Mouse (Mus musculus) MEL (cell line): ENCODE measurements at regions not wholly inside any gene's neighbourhood (a gene's known extent, or its start where the extent isn't known, plus 50 kb on each side); places are given as distances from the start of the nearest gene placed in this dataset.

Experiments used
- CHD2 ChIP-seq: IDR thresholded peaks from 2 replicates; pipeline ENCODE4 v1.6.1; 2011; ENCODE audit warnings: low read length, improper control_type of control experiment
- CTCF ChIP-seq, 3 experiments: IDR thresholded peaks in 2 of 3; conservative IDR thresholded peaks in 1 of 3; 2 replicates each; pipeline ENCODE4 v1.5.1; 2011 to 2012; ENCODE audit warnings: low read length in 3 of 3, low read depth in 2 of 3, mild to moderate bottlenecking in 2 of 3, improper control_type of control experiment in 1 of 3, inconsistent platforms in 1 of 3, mixed read lengths in 1 of 3, moderate library complexity in 1 of 3; ENCODE audit not compliant: control insufficient read depth in 1 of 3, insufficient read depth in 1 of 3, poor library complexity in 1 of 3, severe bottlenecking in 1 of 3
- E2F4 ChIP-seq: IDR thresholded peaks from 2 replicates; pipeline ENCODE4 v1.6.1; 2011; ENCODE audit warnings: low read depth, low read length, improper control_type of control experiment, borderline replicate concordance
- EP300 ChIP-seq, 2 experiments: IDR thresholded peaks; 2 replicates each; pipeline ENCODE4 v1.6.1; 2011; ENCODE audit warnings: improper control_type of control experiment in 2 of 2, low read length in 2 of 2, low read depth in 1 of 2, mild to moderate bottlenecking in 1 of 2
- HCFC1 ChIP-seq: IDR thresholded peaks from 2 replicates; pipeline ENCODE4 v1.6.1; 2012; ENCODE audit warnings: low read depth, mild to moderate bottlenecking, inconsistent platforms, low read length, improper control_type of control experiment, moderate library complexity
- JUND ChIP-seq: IDR thresholded peaks from 2 replicates; pipeline ENCODE4 v1.6.1; 2011; ENCODE audit warnings: low read depth, mild to moderate bottlenecking, improper control_type of control experiment, low read length
- POLR2A ChIP-seq, 2 experiments: IDR thresholded peaks; 2 replicates each; pipeline ENCODE4 v1.6.1; 2011 to 2012; ENCODE audit warnings: low read length in 2 of 2, mild to moderate bottlenecking in 2 of 2, control low read depth in 1 of 2, improper control_type of control experiment in 1 of 2, low read depth in 1 of 2, moderate library complexity in 1 of 2; ENCODE audit not compliant: control insufficient read depth in 1 of 2, insufficient read depth in 1 of 2, poor library complexity in 1 of 2
- RAD21 ChIP-seq: IDR thresholded peaks from 2 replicates; pipeline ENCODE4 v1.6.1; 2011; ENCODE audit warnings: mild to moderate bottlenecking, low read depth, low read length, improper control_type of control experiment
- ZC3H11A ChIP-seq: IDR thresholded peaks from 2 replicates; pipeline ENCODE4 v1.6.1; 2012; ENCODE audit warnings: low read depth, mild to moderate bottlenecking, inconsistent platforms, low read length, improper control_type of control experiment

- no peak for TF ChIP-seq ZC3H11A
- no peak for TF ChIP-seq CTCF (IDR thresholded peaks at IDR 0.05 in 2 of 3, conservative IDR thresholded peaks at IDR 0.05 in 1 of 3; ENCODE audit: control insufficient read depth in 1 of 3, insufficient read depth in 1 of 3, low read depth in 2 of 3, low read length in 3 of 3, poor library complexity in 1 of 3, severe bottlenecking in 1 of 3)
- no peak for TF ChIP-seq EP300 (IDR thresholded peaks at IDR 0.05; ENCODE audit: low read depth in 1 of 2, low read length in 2 of 2)
- no peak for TF ChIP-seq RAD21
- no peak for TF ChIP-seq JUND
- TF ChIP-seq CHD2 = no peak
- TF ChIP-seq E2F4 = no peak
- TF ChIP-seq POLR2A (IDR thresholded peaks at IDR 0.05; ENCODE audit: control insufficient read depth in 1 of 2, insufficient read depth in 1 of 2, low read depth in 1 of 2, low read length in 2 of 2, poor library complexity in 1 of 2) = no peak
- no peak for TF ChIP-seq HCFC1
Measured at GRCm38 (mm10) chr1:13858371-13859018, 2234.6 kb downstream of the 4930444P10Rik start.
